Mouse (Mus musculus): Measurements from ENCODE around the gene Qars. TPM values are rescaled to one million over a fixed set of nuclear protein-coding genes. Genes with fewer than 3 reads are reported as not detected.
A peak's percentile ranks its signal among the peaks of the same experiment; 100 is the strongest.

Qars gene
- polyA plus RNA-seq, 1 experiment: 170 TPM

DNA sequence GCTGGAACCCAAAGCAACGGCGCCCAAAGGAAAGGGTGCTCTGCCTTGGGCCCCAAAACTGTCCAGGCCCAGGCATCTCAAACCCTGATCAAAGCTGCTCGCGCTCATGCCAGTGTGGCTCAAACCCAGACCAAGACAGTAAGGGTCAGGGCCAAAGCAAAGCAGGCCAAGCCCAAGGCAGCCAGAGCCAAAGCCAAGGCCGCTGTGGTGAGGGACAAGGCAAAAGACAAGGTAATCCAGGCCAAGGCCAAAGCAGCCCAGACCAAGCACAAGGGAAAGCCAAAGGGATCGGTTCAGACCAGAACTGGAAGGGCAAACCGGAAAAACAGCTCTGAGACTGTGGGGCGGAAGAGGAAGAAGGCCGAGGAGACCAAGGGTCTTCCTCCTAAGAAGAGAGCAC lies 43.8 kb upstream of the Qars start:
- Histone ChIP-seq H3K4me1 (ENCODE audit: control insufficient read depth, insufficient read depth, insufficient read length) (peaks cover 7% of the 10 kb centered on the region; the same call in 1 of the 2 replicates), H3K27ac (ENCODE audit: insufficient read depth, low read length) (no peak overlapping the region), H3K36me3 (ENCODE audit: control insufficient read depth, insufficient read depth, low read length) (peaks cover 20% of the 10 kb centered on the region), H3K4me3 (ENCODE audit: extremely low read depth, insufficient read depth, insufficient read length) (no peak overlapping the region), H3K27me3 (ENCODE audit: control insufficient read depth, insufficient read depth, low read length) (no peaks in the 10 kb centered on the region)
- TF ChIP-seq POLR2A (IDR thresholded peaks at IDR 0.05; ENCODE audit: low read depth, low read length): no peak
- no peak for TF ChIP-seq CTCF (IDR thresholded peaks at IDR 0.05; ENCODE audit: extremely low read depth, insufficient read depth, insufficient read length, insufficient replicate concordance)
- DNase-seq (ENCODE audit: low read depth in 1 of 2, low spot score in 2 of 2): no peak
- 96% methylated on average over 9 of the region's 9 CpGs for WGBS

DNA sequence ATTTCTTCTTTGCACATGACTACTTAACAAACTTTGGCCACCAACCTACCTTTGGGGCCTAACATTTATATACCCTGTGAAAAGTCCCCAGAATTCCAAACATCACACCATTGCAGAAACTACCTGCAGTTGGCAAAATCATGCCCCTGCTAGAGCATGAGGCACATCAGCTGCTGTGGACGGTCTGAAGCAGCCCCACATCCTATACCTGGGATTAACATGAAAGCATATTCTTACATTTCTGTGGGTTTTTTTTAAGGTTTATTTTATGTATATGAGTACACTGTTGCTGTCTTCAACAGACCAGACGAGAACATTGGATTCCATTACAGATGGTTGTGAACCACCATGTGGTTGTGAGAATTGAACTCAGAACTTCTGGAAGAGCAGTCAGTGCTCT lies 41.3 kb upstream of the Qars start:
- Histone ChIP-seq H3K4me1 (ENCODE audit: control insufficient read depth, insufficient read depth, insufficient read length) (peaks cover 3% of the 10 kb centered on the region; the same call in 1 of the 2 replicates), H3K36me3 (ENCODE audit: control insufficient read depth, insufficient read depth, low read length) (peaks cover 20% of the 10 kb centered on the region), H3K27ac (ENCODE audit: insufficient read depth, low read length) (no peak overlapping the region), H3K4me3 (ENCODE audit: extremely low read depth, insufficient read depth, insufficient read length) (no peak overlapping the region), H3K27me3 (ENCODE audit: control insufficient read depth, insufficient read depth, low read length) (no peaks in the 10 kb centered on the region)
- 93% methylated on average over 2 of the region's 2 CpGs for WGBS
- no peak for TF ChIP-seq CTCF (IDR thresholded peaks at IDR 0.05; ENCODE audit: extremely low read depth, insufficient read depth, insufficient read length, insufficient replicate concordance)
- TF ChIP-seq POLR2A (IDR thresholded peaks at IDR 0.05; ENCODE audit: low read depth, low read length): no peak
- DNase-seq (ENCODE audit: low read depth in 1 of 2, low spot score in 2 of 2): no peak

DNA sequence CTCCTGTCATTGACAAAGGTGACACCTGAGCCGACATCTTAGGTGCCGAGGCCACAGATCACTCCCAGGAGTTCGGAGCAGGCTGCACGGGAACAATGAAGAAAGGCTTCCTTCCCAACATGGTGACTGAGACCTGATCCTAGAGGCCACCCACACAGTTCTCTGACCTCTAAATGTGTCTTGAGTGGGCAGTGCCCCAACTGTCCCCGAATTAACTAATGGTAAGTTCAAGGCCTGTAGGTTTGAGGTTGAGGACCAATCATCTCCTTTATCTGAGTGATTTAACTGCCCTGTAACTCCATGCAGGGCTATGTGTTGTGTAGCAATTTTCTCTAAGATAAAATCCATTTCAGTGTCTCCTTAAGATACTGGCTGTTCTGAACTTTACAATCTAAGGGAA lies 38.1 kb upstream of the Qars start:
- no peaks in the 10 kb centered on the region for H3K27me3 ChIP-seq (ENCODE audit: control insufficient read depth, insufficient read depth, low read length)
- no peak overlapping the region for H3K4me3 ChIP-seq (ENCODE audit: extremely low read depth, insufficient read depth, insufficient read length)
- peaks cover 5% of the 10 kb centered on the region; the same call in 1 of the 2 replicates for H3K36me3 ChIP-seq (ENCODE audit: control insufficient read depth, insufficient read depth, low read length)
- WGBS: 84% methylated on average over 5 of the region's 5 CpGs
- no peak for DNase-seq (ENCODE audit: low read depth in 1 of 2, low spot score in 2 of 2)
- TF ChIP-seq POLR2A (IDR thresholded peaks at IDR 0.05; ENCODE audit: low read depth, low read length) (no peak), CTCF (IDR thresholded peaks at IDR 0.05; ENCODE audit: extremely low read depth, insufficient read depth, insufficient read length, insufficient replicate concordance) (no peak)
- H3K4me1 ChIP-seq (ENCODE audit: control insufficient read depth, insufficient read depth, insufficient read length): no peaks in the 10 kb centered on the region
- H3K27ac ChIP-seq (ENCODE audit: insufficient read depth, low read length): no peak overlapping the region

DNA sequence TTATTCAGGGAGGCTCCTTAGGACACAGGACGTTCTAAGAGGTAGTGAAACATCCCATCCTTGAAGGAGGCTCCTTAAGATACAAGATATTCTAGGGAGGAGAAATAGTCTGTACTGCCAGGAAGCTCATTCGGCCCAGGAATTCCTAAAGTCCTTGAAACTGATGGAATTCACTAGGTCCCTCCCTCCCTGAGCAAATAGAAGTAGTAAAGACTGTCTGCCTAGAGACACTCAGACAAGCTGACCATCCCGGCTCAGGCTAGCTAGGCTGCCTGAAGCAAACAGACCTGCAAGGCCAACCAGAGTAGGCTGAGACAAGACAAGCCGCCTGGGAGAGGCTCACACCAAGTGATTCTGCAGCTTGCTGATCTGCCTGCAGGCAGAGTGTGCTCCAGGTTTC lies 37.7 kb upstream of the Qars start:
- no peaks in the 10 kb centered on the region for H3K4me1 ChIP-seq (ENCODE audit: control insufficient read depth, insufficient read depth, insufficient read length)
- H3K36me3 ChIP-seq (ENCODE audit: control insufficient read depth, insufficient read depth, low read length): peaks cover 4% of the 10 kb centered on the region; the same call in 1 of the 2 replicates
- no peak overlapping the region for H3K4me3 ChIP-seq (ENCODE audit: extremely low read depth, insufficient read depth, insufficient read length)
- whole genome bisulfite sequencing: 75% methylated on average over 4 of the region's 4 CpGs
- TF ChIP-seq POLR2A (IDR thresholded peaks at IDR 0.05; ENCODE audit: low read depth, low read length) (no peak), CTCF (IDR thresholded peaks at IDR 0.05; ENCODE audit: extremely low read depth, insufficient read depth, insufficient read length, insufficient replicate concordance) (no peak)
- 0 out of 2 replicates have a peak overlapping the region, but pooled peaks have one; percentile 32 for H3K27ac ChIP-seq (ENCODE audit: insufficient read depth, low read length)
- no peak for DNase-seq (ENCODE audit: low read depth in 1 of 2, low spot score in 2 of 2)
- H3K27me3 ChIP-seq (ENCODE audit: control insufficient read depth, insufficient read depth, low read length): no peaks in the 10 kb centered on the region

DNA sequence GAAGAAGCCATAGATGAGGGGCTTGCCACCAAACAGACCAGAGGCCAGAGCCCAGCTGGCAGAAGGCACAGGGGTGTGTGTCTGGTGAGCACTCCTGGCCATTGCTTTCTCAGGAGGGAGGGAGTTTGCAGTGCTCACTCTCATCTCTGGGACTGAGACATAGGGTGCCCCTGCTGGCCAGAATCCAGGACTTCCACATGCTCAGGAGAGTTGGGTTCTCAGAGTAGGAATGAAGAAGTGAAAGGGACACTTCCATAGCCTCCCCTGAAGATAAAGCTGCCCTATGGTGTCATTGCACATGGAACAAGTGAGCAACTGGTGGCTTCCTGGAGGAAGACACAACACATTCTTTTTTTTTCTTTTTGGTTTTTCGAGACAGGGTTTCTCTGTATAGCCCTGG lies 33.0 kb upstream of the Qars start:
- H3K27me3 ChIP-seq (ENCODE audit: control insufficient read depth, insufficient read depth, low read length): no peaks in the 10 kb centered on the region
- WGBS: 27% methylated on average over 1 of the region's 1 CpGs
- H3K36me3 ChIP-seq (ENCODE audit: control insufficient read depth, insufficient read depth, low read length): no peaks in the 10 kb centered on the region
- H3K4me3 ChIP-seq (ENCODE audit: extremely low read depth, insufficient read depth, insufficient read length): no peak overlapping the region
- DNase-seq (ENCODE audit: low read depth in 1 of 2, low spot score in 2 of 2): no peak
- H3K4me1 ChIP-seq (ENCODE audit: control insufficient read depth, insufficient read depth, insufficient read length): no peaks in the 10 kb centered on the region
- H3K27ac ChIP-seq (ENCODE audit: insufficient read depth, low read length): no peak overlapping the region
- TF ChIP-seq CTCF (IDR thresholded peaks at IDR 0.05; ENCODE audit: extremely low read depth, insufficient read depth, insufficient read length, insufficient replicate concordance) (no peak), POLR2A (IDR thresholded peaks at IDR 0.05; ENCODE audit: low read depth, low read length) (no peak)

DNA sequence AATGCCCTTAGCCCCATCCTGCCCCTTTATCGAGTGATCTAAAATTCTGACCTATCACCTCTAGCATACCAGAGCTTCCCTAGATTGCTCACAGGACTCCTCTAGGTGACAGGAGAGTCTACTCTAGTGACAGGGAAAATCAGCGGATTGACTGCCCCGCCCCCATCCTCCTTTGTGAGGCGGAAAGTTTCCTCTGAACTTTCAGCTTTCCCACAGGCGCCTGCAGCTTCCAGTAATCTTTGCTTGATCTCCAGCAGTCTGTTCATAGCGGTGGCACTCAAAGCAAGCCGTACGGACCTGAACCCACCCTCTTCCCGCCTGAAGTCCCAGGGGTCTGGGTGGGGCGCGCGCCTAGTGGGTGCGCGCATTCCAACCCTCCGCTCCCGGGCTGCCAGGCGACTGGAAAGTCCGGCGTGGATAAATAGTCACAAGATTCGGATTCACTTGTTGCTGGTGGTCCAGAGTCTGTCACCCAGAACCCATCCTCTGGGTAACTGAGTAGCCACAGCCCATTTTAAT lies 28.8 kb upstream of the Qars start:
- Histone ChIP-seq H3K4me1 (ENCODE audit: control insufficient read depth, insufficient read depth, insufficient read length) (no peaks in the 10 kb centered on the region), H3K36me3 (ENCODE audit: control insufficient read depth, insufficient read depth, low read length) (no peaks in the 10 kb centered on the region), H3K4me3 (ENCODE audit: extremely low read depth, insufficient read depth, insufficient read length) (peak overlapping the region; percentile 39; the same call in 1 of the 2 replicates), H3K27me3 (ENCODE audit: control insufficient read depth, insufficient read depth, low read length) (no peaks in the 10 kb centered on the region), H3K27ac (ENCODE audit: insufficient read depth, low read length) (peak overlapping the region; percentile 20; the same call in 1 of the 2 replicates)
- 5% methylated on average over 20 of the region's 20 CpGs for WGBS
- DNase-seq (ENCODE audit: low read depth in 1 of 2, low spot score in 2 of 2): no peak
- TF ChIP-seq CTCF (IDR thresholded peaks at IDR 0.05; ENCODE audit: extremely low read depth, insufficient read depth, insufficient read length, insufficient replicate concordance) (no peak), POLR2A (IDR thresholded peaks at IDR 0.05; ENCODE audit: low read depth, low read length) (no peak)

DNA sequence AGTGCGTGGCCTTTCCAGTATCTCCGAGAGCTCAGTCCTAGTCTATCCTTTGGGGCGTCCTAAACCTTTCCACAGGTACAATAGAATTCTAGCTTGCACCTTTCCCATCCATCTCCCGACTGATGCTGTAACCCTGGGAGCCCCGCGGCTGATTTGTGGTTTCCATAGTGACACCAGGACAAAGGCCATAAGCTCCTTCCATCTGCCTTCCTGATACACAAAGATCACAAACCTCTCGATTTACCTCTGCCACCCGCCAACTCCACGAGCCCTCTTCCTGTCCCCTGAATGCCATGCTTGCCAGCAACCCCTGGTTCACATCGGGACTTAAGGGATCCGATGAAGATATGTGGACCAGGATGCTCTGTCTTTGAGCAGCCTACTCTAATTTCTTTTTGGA lies 28.3 kb upstream of the Qars start:
- TF ChIP-seq CTCF (IDR thresholded peaks at IDR 0.05; ENCODE audit: extremely low read depth, insufficient read depth, insufficient read length, insufficient replicate concordance): no peak
- no peak for TF ChIP-seq POLR2A (IDR thresholded peaks at IDR 0.05; ENCODE audit: low read depth, low read length)
- Histone ChIP-seq H3K4me3 (ENCODE audit: extremely low read depth, insufficient read depth, insufficient read length) (no peak overlapping the region), H3K27ac (ENCODE audit: insufficient read depth, low read length) (no peak overlapping the region), H3K36me3 (ENCODE audit: control insufficient read depth, insufficient read depth, low read length) (no peaks in the 10 kb centered on the region), H3K4me1 (ENCODE audit: control insufficient read depth, insufficient read depth, insufficient read length) (no peaks in the 10 kb centered on the region), H3K27me3 (ENCODE audit: control insufficient read depth, insufficient read depth, low read length) (no peaks in the 10 kb centered on the region)
- WGBS: 52% methylated on average over 11 of the region's 11 CpGs
- DNase-seq (ENCODE audit: low read depth in 1 of 2, low spot score in 2 of 2): no peak

Data from spleen, adult 2 months (tissue).